Mouse (Mus musculus) G1E (cell line): Measurements from ENCODE around the gene Lmo7.

Source experiments
- CTCF ChIP-seq: IDR thresholded peaks from 2 replicates; pipeline ENCODE4 v1.5.1; 2012; ENCODE audit warnings: low read depth, low read length, inconsistent platforms, mixed read lengths
- GATA1 ChIP-seq: IDR thresholded peaks from 2 replicates; pipeline ENCODE4 v1.6.1; 2012; ENCODE audit warnings: borderline replicate concordance, low read length, inconsistent platforms, mixed read lengths
- GATA2 ChIP-seq: IDR thresholded peaks from 2 replicates; pipeline ENCODE4 v1.6.1; 2012; ENCODE audit warnings: low read depth, low read length, inconsistent platforms, borderline replicate concordance
- POLR2AphosphoS5 ChIP-seq: IDR thresholded peaks from 2 replicates; pipeline ENCODE4 v1.6.1; 2012; ENCODE audit warnings: low read depth, low read length, inconsistent platforms; ENCODE audit not compliant: insufficient replicate concordance

DNA sequence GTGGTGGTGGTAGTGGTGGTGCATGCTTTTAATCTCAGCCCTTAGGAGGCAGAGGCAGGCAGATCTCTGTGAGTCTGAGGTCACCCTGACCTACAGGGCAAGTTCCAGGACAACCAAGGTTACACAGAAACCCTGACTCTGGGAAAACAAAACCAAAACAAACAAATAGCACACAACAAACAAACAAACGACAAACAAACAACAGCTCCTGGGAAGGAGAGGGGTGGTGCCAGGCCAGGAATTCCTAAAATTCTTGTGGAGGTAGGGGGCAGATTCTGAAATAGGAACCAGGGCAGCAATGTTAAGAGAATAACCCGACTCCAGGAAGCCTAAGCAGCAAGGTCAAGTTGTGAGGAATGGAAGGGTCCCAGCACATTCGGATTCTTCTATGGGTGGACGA is 7.7 kb downstream of the Lmo7 start:
- TF ChIP-seq CTCF, result no peak
- TF ChIP-seq GATA1, result no peak
- TF ChIP-seq GATA2, result no peak
- TF ChIP-seq POLR2AphosphoS5, result no peak
